Mouse (Mus musculus) cerebral cortex, adult 2 months (tissue): ENCODE measurements around the gene Hoxd8.

Source experiments
- WGBS: fragments of 180-500 bp; shearing (Covaris S2); methylation state at CpG from one replicate; pipeline ENCODE4 v1.1.7; 2018; 5-methylcytosine and 5-hydroxymethylcytosine counted together

Hoxd8 gene

DNA sequence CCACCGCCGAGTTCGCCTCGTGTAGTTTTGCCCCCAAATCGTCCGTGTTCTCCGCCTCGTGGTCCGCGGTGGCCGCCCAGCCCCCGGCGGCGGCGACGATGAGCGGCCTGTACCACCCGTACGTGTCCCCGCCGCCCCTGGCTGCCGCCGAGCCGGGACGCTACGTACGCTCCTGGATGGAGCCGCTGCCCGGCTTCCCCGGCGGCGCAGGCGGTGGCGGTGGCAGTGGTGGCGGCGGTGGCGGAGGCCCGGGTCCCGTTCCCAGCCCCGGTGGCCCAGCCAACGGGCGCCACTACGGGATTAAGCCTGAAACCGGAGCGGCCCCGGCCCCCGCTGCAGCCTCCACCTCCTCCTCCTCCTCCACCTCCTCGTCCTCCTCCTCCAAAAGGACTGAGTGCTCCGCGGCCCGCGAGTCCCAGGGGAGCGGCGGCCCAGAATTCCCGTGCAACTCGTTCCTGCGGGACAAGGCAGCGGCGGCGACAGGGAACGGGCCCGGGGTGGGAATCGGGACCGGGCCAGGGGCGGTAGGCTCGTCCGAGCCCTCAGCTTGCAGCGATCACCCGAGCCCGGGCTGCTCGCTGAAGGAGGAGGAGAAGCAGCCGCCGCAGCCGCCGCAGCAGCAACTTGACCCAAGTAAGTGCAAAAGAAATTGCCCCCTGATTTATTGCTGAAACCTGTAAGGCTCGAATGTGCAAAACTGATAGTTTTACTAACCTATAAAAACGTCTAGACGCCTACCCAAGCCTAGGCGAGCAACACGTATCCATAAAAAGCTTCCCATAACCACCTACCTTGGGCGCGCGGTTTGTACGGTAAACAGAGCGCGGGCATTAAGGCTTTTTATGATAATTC, 6.0 kb upstream of the Hoxd8 start:
- WGBS, result 2% methylated on average over 86 of the region's 86 CpGs

DNA sequence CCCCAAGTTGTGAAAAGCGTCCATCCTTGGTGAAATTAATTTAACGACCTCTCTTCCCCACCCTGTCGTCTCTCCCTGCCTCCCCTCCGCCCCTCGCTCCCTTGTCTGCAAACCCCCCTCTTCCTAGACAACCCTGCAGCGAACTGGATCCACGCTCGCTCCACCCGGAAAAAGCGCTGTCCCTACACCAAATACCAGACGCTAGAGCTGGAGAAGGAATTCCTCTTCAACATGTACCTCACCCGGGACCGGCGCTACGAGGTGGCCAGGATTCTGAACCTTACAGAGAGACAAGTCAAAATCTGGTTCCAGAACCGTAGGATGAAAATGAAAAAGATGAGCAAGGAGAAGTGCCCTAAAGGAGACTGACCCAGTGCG, 5.4 kb upstream of the Hoxd8 start:
- 5% methylated on average over 17 of the region's 17 CpGs for WGBS

DNA sequence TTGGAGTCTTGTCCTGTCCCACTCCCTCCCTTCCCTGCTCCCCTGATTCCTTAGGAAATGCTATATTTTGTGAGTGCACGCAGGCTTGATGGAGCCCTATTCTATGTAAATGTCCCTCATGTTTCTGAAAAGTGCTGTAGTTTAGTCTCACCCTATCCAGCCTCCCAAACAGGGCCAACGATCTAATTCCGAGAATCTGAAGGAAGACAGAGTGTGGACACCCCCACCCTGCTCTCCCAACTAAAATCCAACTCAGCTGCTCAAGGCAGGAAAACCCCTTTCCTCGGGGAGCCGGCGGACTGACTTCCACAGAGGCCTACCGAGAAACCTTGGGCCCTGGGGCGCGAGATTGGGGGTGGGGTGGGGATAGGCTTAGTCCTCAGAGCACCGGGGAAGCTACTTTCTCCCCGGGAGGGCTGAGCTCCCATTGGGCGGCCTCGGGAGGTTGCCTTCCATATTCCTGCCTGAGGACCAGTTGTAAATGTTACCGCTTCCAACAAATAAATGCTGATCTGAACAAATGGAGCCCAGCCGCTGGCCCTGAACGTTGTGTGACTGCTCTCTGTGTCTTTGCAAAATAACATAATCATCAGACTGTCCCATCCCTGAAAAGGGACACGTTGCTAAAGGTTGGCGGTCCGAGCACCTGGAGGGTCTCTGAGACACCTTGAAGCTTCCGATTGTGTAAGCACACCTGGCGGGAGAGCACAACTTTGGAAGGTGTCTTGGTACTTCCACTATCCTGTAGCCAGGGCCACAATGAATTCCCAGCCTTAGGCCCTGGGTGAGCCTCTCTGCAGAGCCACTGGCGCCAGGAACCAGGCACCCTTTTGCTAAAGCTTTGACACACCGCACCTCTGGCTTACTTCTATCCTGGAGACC, 4.5 kb upstream of the Hoxd8 start:
- 5% methylated on average over 23 of the region's 23 CpGs for WGBS

DNA sequence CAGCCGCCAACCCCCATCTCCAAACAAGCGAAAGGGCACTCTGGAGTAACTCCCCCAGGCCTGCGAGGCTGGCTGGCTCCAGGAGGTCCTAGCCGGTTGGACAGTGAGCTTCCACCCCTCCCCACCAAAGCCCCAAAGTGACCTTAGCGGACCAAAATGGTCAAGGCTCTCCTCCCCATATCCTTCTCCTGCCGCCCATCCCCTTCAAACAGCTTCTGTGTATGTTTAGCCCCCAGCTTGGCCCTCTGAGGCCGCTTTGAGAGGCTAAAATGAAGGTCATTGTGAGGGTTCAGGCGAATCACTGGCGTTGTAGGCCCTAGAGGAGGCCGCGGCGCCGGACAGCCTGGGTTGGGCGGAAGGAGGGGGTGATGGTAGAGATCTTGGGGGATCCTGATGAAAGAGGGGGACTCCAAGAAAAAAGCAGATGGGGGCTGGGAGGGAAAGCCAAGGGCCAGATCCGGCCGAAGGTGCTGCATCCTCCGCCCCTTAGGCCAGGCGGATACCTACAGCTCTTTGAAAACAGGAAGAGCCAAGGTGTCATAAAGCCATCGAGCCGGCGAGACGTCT, 3.8 kb upstream of the Hoxd8 start:
- 5% methylated on average over 22 of the region's 22 CpGs for WGBS

DNA sequence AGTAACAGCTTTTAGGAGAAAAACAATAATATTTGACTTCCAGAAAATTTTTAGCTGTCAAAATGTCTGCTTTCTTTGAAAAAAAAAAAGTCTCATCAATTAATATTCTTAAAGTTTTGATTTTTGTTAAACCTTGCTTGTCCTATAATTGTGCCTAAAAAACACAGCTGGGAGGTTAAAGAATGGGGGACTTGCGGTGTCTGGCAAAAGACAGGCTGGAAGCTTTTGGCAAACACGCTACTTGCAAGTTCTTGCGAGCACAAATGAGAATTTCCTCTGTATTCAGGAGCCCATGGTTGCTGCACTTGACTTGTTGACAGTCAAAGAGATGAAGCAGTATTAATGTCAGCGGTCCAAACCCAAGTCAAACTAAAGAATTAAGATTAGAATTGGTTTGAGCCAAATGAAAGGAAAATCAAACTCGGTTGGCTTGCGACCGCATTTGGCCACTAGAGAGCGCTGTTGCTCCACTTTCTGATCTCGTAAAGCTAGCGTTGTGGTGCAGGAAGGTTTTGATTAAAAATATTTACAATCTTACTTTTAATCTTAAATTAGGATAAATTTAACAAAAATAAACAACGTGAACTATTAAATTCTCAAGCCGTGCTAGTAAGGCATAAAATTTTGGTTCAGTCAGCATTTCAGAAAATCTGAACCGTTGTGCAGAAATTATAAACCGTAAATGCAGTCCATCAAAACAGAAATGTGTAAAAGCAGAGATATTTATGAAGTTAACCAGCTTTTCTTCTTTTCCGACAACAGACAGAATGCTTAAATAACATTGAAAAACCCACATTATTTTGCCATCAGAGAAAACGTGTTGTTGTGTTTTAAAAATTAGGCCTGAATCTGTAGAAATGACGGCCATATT, 2.2 kb upstream of the Hoxd8 start:
- WGBS, result 11% methylated on average over 17 of the region's 17 CpGs

DNA sequence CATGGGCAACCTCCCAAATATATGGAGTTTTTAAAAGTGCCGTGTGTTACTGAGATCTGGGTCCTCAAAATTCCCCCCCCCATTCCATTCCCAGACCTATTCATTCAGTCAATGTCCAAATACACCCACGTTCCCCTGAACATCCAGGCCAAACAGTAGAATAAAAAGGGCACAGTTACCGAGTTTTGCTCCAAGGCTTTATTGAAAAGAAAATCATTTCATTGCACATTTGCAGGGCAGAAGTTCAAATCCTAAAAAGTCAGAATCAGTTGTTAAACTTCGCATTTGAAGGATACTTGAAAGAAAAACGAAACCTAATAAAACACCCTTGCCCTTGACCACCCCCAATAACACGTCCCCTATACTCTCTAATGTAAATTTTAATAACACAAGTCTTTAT, 1.6 kb upstream of the Hoxd8 start:
- WGBS, result 25% methylated on average over 6 of the region's 6 CpGs

DNA sequence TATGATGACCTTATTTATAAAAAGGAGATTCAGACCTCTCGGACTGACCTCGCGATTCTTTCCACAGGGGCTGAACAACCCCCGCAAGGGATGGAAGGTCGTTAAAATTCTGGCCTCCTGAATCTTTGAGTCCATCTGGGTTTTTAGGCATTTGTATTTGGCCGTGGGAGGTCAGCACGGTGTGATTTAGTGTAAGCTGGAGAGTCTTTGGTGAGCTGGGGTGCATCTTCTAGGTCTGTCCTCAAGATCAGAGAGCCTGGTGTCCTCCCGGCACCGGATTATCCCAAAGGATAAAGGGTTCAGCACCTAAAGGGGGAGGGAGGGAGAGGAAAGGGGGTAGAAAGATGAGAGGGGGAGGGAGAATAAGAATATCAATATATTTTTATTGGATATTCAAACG, 1.1 kb upstream of the Hoxd8 start:
- WGBS, result 7% methylated on average over 10 of the region's 10 CpGs

DNA sequence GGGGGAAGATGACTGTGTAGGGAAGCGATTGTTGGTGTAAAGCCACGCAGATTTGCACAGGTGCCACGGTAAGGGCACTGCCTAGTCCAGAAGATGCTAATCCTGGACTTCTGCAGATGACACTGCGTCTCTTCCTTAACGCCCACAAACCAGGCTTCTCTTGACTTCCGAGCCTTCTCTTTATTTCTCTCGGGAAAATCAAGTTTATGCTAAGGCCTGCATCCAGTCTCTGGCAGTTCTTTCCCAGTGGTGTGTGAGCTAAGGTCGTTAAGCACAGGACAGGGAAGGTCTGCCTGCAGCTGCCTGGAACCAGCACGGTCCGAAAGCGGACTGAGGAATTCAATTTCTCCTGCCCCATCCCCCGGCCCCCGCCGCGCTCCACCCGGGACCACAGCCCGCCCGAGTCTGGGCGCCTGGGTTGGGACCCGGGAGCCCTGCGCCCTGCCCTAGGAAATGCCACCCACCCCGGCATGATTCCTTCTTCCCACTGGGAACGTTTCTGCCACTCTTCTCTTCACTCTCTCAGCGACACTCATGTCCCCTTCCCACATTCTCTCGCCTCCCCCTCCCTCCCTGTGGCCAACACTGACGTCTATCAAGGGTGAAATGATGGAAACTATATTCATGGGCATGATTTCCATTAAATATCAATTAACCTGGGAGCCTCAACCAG, 559 bp upstream of the Hoxd8 start:
- WGBS, result 5% methylated on average over 26 of the region's 26 CpGs

DNA sequence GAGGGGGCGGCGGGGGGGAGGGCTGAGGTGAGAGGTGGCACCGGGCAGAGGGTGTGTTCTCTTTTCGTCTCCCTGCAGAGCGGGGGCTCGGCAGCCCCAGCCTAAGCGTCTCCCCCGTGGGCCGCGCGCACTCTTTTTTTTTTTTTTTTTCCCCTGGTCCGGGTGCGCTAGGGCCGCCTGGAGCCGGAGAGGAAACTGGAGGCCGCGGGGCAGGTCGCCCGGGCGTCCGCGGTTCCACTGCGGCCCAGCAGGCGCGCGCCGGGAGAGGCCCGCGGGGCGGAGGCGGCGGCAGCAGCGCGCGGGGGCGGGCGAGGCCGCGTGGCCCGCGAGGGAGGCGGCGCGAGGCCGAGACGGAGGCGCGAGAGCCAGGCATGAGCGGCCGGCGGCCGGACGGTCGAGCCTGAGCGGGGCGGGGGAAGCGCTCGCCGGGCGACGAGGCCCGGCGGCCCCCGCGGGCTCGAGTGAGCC, 618 bp downstream of the Hoxd8 start:
- 1% methylated on average over 65 of the region's 66 CpGs for WGBS

DNA sequence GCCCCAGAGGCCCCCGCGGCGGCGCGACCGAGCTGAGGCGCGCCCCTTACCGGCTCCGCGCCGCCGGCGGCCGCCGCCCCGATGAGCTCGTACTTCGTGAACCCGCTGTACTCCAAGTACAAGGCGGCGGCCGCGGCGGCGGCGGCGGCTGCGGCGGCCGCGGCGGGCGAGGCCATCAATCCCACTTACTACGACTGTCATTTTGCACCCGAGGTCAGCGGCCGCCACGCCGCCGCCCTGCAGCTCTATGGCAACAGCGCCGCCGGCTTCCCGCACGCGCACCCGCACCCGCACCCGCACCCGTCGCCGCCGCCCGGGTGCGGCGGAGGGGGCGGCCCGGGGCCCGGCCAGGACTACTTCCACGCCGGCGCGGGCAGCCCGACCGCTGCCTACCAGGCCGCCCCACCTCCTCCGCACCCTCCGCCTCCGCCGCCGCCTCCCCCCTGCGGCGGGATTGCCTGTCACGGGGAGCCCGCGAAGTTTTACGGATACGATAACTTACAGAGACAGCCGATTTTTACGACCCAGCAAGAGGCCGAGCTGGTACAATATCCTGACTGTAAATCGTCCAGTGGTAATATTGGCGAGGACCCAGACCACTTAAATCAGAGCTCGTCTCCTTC, 1.2 kb downstream of the Hoxd8 start:
- WGBS, result 1% methylated on average over 68 of the region's 85 CpGs

DNA sequence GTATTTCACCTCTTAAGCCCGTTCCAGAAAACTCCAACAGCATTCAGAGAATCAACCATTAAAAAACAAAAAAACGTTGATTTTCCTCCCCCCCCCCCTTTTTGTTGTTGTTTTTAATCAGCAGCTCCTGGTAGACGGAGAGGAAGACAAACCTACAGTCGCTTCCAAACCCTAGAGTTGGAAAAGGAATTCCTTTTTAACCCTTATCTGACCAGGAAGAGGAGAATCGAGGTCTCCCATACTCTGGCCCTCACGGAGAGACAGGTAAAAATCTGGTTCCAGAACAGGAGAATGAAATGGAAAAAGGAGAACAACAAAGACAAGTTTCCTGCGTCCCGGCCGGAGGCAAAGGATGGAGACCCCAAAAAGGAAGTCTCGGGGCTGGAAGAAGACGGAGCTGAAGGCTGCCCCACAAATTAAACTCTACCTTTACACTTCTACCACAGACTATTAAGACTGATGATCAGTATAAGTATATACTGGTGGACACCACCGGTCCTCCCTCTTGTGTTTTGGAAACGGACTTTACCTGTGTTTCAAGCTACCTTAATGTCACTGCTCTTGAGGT, 2.1 kb downstream of the Hoxd8 start:
- 4% methylated on average over 13 of the region's 13 CpGs for WGBS

DNA sequence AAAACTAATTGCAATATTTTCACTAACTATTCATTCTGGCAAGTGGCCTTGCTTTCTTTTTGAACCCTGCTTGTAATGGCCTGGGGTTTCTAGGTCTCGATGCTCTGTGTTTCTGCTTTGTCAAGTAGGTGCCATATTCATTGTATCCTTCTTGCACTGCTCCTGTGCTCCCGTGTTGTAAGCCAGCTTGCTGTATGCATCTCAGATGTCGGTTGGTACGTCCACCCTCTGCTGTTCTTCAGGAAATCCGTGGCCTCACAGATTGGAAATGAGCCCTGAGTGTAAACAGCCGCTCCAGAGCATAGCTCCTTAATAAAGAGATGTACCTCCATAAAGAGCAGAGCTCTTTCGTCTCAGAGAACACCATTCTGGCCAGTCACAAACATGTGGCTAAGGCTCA, 3.2 kb downstream of the Hoxd8 start:
- 15% methylated on average over 7 of the region's 7 CpGs for WGBS

DNA sequence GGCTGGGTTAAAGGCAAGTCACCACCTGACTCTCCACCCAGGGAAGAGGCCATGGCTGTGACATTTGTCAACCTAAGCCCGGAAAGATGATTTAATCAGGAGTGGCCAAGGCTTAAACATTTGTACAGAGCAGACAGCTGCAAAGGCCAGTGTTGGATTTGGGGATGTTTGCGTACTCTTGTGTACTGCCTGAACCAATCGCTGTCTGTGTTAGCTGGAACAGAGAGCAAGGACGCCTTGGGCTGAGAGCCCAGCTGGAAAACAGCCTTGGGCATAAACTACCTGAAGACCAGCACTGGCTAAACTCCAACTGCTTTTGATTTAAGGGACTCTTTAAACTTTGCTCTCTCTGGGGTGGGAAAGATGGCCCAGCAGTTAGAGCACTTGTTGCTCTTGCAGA, 4.3 kb downstream of the Hoxd8 start:
- WGBS, result 14% methylated on average over 4 of the region's 4 CpGs

DNA sequence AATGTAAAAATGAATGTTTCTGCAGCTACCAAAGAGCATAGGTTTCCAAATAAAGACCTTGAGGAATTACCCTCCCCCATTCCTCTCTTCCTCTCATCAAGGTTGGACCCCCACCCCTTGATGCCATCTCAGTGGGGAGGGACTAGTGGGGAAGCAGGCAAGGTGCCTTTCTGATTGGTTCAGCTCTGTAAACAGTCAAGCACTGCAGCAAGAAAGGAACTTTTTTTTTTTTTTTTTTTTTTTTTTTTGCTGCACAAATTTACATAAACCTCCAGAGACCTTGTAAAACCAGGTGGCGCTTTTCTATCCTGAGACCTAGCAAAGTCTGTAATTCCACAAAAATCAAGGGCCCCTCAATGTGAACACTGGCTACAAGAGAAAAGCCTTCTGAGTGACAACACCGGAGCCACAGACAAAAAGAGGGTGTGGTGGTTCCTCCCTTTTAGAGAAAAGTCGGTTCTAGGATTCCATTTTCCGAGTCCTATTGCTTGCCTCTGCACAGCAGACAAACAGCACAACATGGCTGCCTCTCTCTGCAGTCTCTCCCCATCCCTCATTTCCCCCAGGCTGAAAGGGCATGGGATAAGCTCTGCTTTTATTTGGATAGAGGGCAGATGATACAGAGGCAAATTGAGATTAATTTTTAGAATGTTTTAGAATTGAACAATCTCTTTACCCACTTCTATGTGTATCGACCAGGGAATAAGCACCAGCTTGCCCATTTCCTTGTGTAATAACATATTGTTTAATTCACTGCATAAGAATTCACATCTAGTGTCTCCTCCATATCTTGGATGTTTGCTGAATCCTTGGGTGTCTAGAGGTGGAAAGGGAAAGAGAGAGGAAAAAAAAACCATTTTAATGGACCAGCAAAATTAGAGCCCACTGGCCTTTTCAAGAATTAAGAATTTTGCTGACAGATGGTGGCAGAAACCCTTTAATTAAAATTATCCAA, 5.3 kb downstream of the Hoxd8 start:
- 7% methylated on average over 5 of the region's 5 CpGs for WGBS

DNA sequence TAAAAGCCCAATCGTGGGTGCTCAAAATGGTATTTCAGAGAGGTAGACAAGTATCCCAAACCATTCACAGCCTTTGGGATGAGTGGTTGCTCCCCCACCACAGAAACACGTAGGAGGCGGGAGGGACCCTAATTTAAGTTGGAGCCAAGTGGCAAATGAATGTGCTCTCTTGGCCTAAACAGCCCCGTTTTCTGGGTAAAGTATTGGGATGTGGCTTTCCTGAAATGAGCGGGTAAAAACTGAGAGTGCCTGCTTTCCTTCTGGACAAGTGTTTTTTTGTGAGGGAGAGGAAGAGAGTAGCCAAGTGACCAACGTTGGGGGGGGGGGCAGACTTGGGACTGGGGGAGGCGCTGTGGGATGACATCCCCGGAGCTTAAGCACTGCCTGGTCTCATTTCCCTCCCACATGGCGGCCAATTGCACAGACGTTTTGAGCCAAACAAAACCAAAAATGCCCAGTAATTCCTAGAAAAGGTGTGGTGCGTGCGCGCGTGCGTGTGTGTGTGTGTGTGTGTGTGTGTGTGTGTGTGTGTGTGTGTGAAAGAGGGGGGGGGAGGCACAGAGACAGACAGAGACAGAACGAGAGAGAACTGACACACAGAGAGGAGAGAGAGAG, 6.6 kb downstream of the Hoxd8 start:
- 3% methylated on average over 16 of the region's 16 CpGs for WGBS

DNA sequence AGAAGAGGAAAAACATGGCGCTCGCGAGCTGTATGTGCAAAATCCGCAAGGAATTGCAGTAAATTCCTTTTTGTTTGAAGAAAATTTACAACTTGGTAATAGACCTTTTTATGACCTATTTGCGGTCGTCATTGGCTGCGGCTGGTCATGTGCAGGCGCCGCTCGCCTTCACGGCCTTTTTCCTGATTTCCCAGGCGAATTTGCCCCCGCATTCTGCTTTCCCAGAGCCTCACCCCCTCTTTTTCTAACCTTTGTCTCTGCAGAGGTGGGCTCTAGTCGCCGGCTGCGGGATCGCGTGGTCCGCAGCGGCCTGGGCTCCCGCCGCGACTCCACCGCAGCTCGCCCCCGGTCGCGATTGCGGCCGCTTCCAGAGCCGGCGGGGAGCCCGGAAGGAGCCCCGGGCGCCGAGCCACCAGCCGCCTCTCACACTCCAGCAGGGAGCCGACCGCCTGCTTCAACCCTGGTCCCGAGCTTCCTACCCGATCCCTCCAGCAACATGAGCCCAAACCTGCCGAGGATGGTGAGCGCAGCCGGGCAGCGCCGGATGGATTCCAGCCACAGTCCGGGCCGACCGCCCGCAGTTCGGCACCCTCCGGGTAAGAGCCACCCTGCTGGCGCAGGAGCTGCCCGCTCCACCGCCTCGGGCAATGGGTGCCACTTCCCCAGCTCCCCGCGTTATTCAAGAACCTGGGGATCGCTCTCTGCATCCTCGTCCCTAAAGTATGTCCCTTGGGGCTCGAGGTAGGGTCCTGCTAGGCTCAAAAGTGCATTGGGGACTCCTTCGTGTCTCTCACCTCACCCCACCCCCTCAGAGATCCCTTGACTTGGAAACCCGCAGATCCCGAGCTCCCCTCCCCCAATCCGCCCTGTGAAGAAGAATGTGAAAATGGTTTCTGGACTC, 7.6 kb downstream of the Hoxd8 start, which contains the start of the genes Hoxd3 and Hoxd4:
Hoxd3 (plus strand) TSS at position 207 of the 901 bp plus-strand sequence.
Hoxd4 (plus strand) TSS at position 209 of the 901 bp plus-strand sequence.
- WGBS, result 3% methylated on average over 65 of the region's 65 CpGs
